Mouse (Mus musculus): ENCODE results near the gene Tex44. TPM values are rescaled to one million over a fixed set of nuclear protein-coding genes. Genes with fewer than 3 reads are reported as not detected.

Gene Tex44
- polyA plus RNA-seq, 1 experiment: not detected

GRCm38 (mm10) chr1:86437219-86438013 is 11.3 kb downstream of the Tex44 start:
- no peaks in the 10 kb centered on the region for H3K79me3 ChIP-seq (ENCODE audit: low read depth)
- no peaks in the 10 kb centered on the region for H3K36me3 ChIP-seq (ENCODE audit: control insufficient read depth, insufficient read depth)
- no peak overlapping the region for H3K4me3 ChIP-seq (ENCODE audit: insufficient read depth, poor library complexity, severe bottlenecking)
- no peak overlapping the region for H3ac ChIP-seq (ENCODE audit: control insufficient read depth, insufficient read length, low read depth)
- H3K27me3 ChIP-seq (ENCODE audit: control insufficient read depth, insufficient read depth, insufficient read length): no peaks in the 10 kb centered on the region
- no peak for TF ChIP-seq CEBPB (IDR thresholded peaks at IDR 0.05; ENCODE audit: low read depth)
- TF ChIP-seq USF1 (IDR thresholded peaks at IDR 0.05; ENCODE audit: low read depth): no peak
- no peak for TF ChIP-seq MAX (IDR thresholded peaks at IDR 0.05)
- no peak for TF ChIP-seq MYOG (IDR thresholded peaks at IDR 0.05; ENCODE audit: control insufficient read depth, extremely low read depth, insufficient read length)
- no peak for TF ChIP-seq MYOD1 (IDR thresholded peaks at IDR 0.05; ENCODE audit: control insufficient read depth, insufficient read length, low read depth)
- no peak for TF ChIP-seq FOSL1 (IDR thresholded peaks at IDR 0.05; ENCODE audit: insufficient read depth, low read length, poor library complexity, severe bottlenecking)
- no peak for TF ChIP-seq CTCF (IDR thresholded peaks at IDR 0.05; ENCODE audit: control insufficient read depth, insufficient read depth, insufficient read length)
- peaks cover 4% of the 10 kb centered on the region for H3K79me2 ChIP-seq (ENCODE audit: control insufficient read depth, insufficient read depth)

GRCm38 (mm10) chr1:86438014-86438319 is 11.8 kb downstream of the Tex44 start:
- Histone ChIP-seq H3K27me3 (ENCODE audit: control insufficient read depth, insufficient read depth, insufficient read length) (no peaks in the 10 kb centered on the region), H3K79me2 (ENCODE audit: control insufficient read depth, insufficient read depth) (peaks cover 6% of the 10 kb centered on the region), H3ac (ENCODE audit: control insufficient read depth, insufficient read length, low read depth) (no peak overlapping the region), H3K79me3 (ENCODE audit: low read depth) (no peaks in the 10 kb centered on the region), H3K4me3 (ENCODE audit: insufficient read depth, poor library complexity, severe bottlenecking) (no peak overlapping the region), H3K36me3 (ENCODE audit: control insufficient read depth, insufficient read depth) (no peaks in the 10 kb centered on the region)
- peak; percentile 11 for TF ChIP-seq FOSL1 (IDR thresholded peaks at IDR 0.05; ENCODE audit: insufficient read depth, low read length, poor library complexity, severe bottlenecking)
- no peak for TF ChIP-seq CEBPB (IDR thresholded peaks at IDR 0.05; ENCODE audit: low read depth)
- peak; percentile 55 for TF ChIP-seq USF1 (IDR thresholded peaks at IDR 0.05; ENCODE audit: low read depth)
- TF ChIP-seq MAX (IDR thresholded peaks at IDR 0.05): peak; percentile 66

- H3K36me3 ChIP-seq (ENCODE audit: control insufficient read depth, insufficient read depth): no peaks in the 10 kb centered on the region
- TF ChIP-seq CEBPB (IDR thresholded peaks at IDR 0.05; ENCODE audit: low read depth) (no peak), CTCF (IDR thresholded peaks at IDR 0.05; ENCODE audit: control insufficient read depth, insufficient read depth, insufficient read length) (peak; percentile 30)
- H3K79me2 ChIP-seq (ENCODE audit: control insufficient read depth, insufficient read depth): peaks cover 11% of the 10 kb centered on the region
- no peak overlapping the region for H3K4me3 ChIP-seq (ENCODE audit: insufficient read depth, poor library complexity, severe bottlenecking)
- H3K79me3 ChIP-seq (ENCODE audit: low read depth): no peaks in the 10 kb centered on the region
- no peaks in the 10 kb centered on the region for H3K27me3 ChIP-seq (ENCODE audit: control insufficient read depth, insufficient read depth, insufficient read length)
- H3ac ChIP-seq (ENCODE audit: control insufficient read depth, insufficient read length, low read depth): no peak overlapping the region
Measured at GRCm38 (mm10) chr1:86438501-86438900, 12.4 kb downstream of the Tex44 start.

DNA sequence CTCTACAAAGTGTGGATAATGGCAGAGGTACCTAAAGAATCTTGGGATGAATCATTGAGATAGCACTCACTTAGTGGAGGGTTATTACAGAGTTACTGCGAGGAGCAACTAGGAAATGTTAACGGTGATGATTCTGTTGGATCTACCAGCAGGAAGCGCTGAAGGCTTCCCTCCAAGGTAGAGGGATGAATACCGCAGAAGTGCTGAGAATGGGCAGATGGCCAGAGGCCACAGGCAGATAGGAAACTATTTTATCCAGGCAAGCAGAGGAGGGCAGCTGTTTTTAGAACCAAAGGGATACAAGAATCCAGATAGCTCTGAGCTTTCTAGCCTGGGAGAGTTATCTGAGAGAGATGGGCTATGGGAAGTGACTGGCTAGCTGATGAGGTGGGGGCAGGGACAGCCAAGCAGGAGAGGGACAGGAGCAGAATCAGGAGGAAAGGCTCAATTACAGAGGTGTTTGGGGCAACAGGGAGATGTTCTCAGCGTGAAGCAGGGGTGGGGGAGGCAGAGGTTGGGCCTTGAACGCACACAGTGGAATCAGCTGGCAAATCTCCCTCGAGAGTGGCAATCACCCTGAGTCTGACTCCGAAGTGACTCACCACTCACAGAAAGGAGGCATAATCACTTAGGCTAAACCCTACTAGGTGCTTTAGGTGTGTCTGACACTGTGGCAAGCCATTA is 13.5 kb downstream of the Tex44 start:
- H3ac ChIP-seq (ENCODE audit: control insufficient read depth, insufficient read length, low read depth): peak overlapping the region; percentile 14
- no peak overlapping the region for H3K4me3 ChIP-seq (ENCODE audit: insufficient read depth, poor library complexity, severe bottlenecking)
- no peaks in the 10 kb centered on the region for H3K36me3 ChIP-seq (ENCODE audit: control insufficient read depth, insufficient read depth)
- H3K79me3 ChIP-seq (ENCODE audit: low read depth): no peaks in the 10 kb centered on the region
- TF ChIP-seq MYOD1 (IDR thresholded peaks at IDR 0.05; ENCODE audit: control insufficient read depth, insufficient read length, low read depth) (peak; percentile 13), CEBPB (IDR thresholded peaks at IDR 0.05; ENCODE audit: low read depth) (no peak), FOSL1 (IDR thresholded peaks at IDR 0.05; ENCODE audit: insufficient read depth, low read length, poor library complexity, severe bottlenecking) (peak; percentile 62), MYOG (IDR thresholded peaks at IDR 0.05; ENCODE audit: control insufficient read depth, extremely low read depth, insufficient read length) (no peak)
- no peaks in the 10 kb centered on the region for H3K27me3 ChIP-seq (ENCODE audit: control insufficient read depth, insufficient read depth, insufficient read length)
- peaks cover 11% of the 10 kb centered on the region for H3K79me2 ChIP-seq (ENCODE audit: control insufficient read depth, insufficient read depth)

GRCm38 (mm10) chr1:86440171-86440886 is 14.2 kb downstream of the Tex44 start:
- no peaks in the 10 kb centered on the region for H3K36me3 ChIP-seq (ENCODE audit: control insufficient read depth, insufficient read depth)
- peak overlapping the region; percentile 21 for H3K4me3 ChIP-seq (ENCODE audit: insufficient read depth, poor library complexity, severe bottlenecking)
- TF ChIP-seq MAX (IDR thresholded peaks at IDR 0.05) (peak; percentile 54), USF1 (IDR thresholded peaks at IDR 0.05; ENCODE audit: low read depth) (no peak), CTCF (IDR thresholded peaks at IDR 0.05; ENCODE audit: control insufficient read depth, insufficient read depth, insufficient read length) (peak; percentile 87)
- H3K79me3 ChIP-seq (ENCODE audit: low read depth): no peaks in the 10 kb centered on the region
- H3ac ChIP-seq (ENCODE audit: control insufficient read depth, insufficient read length, low read depth): peak overlapping the region; percentile 36
- peaks cover 8% of the 10 kb centered on the region for H3K79me2 ChIP-seq (ENCODE audit: control insufficient read depth, insufficient read depth)
- no peaks in the 10 kb centered on the region for H3K27me3 ChIP-seq (ENCODE audit: control insufficient read depth, insufficient read depth, insufficient read length)
